Mouse (Mus musculus) MEL (cell line): ENCODE data around the gene Rnf207.

Experiments
- GATA1 ChIP-seq: IDR thresholded peaks from 2 replicates; pipeline ENCODE4 v1.6.1; 2011; ENCODE audit warnings: low read depth, low read length, improper control_type of control experiment
- HCFC1 ChIP-seq: IDR thresholded peaks from 2 replicates; pipeline ENCODE4 v1.6.1; 2012; ENCODE audit warnings: low read depth, mild to moderate bottlenecking, inconsistent platforms, low read length, improper control_type of control experiment, moderate library complexity
- POLR2A ChIP-seq, 2 experiments: IDR thresholded peaks; 2 replicates each; pipeline ENCODE4 v1.6.1; 2011 to 2012; ENCODE audit warnings: low read length in 2 of 2, mild to moderate bottlenecking in 2 of 2, control low read depth in 1 of 2, improper control_type of control experiment in 1 of 2, low read depth in 1 of 2, moderate library complexity in 1 of 2; ENCODE audit not compliant: control insufficient read depth in 1 of 2, insufficient read depth in 1 of 2, poor library complexity in 1 of 2
- SIN3A ChIP-seq: IDR thresholded peaks from 2 replicates; pipeline ENCODE4 v1.6.1; 2012; ENCODE audit warnings: low read length, improper control_type of control experiment, inconsistent platforms

DNA sequence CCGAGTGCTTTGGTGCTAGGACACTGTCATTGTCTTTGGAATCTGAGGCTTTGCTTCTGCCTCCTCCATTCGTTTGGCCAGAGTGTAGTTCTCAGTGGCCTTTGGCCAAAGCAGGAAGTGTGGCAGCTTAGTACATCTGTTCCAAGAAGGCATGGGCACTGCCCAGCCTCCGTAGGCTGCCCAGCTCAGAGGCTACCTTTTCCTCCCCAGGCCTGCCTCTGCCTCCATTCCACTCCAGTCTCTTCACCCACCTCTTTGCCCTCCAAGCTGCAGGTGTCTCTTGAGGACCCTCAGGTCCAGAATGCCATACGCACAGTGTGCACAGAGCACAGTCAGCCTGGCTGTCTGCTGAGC lies 54.6 kb downstream of the Rnf207 start:
- TF ChIP-seq GATA1 (no peak), SIN3A (no peak), HCFC1 (no peak), POLR2A (IDR thresholded peaks at IDR 0.05; ENCODE audit: control insufficient read depth in 1 of 2, insufficient read depth in 1 of 2, low read depth in 1 of 2, low read length in 2 of 2, poor library complexity in 1 of 2) (no peak)
